Mouse (Mus musculus) embryonic facial prominence, embryonic 10.5 days (tissue): Measurements from ENCODE around the gene Cav1. TPM values are rescaled to one million over a fixed set of nuclear protein-coding genes. Genes with fewer than 3 reads are reported as not detected.

ENCODE experiments used
- DNase-seq: peaks from one replicate; pipeline ENCODE4 v3.0.0-alpha.2; 2017; ENCODE audit warnings: low spot score
- H3K27ac ChIP-seq: fragments of 300-500 bp; sonication (generic); replicated peaks from 2 replicates; pipeline ENCODE4 v1.5.1; 2016; ENCODE audit warnings: mild to moderate bottlenecking
- H3K27me3 ChIP-seq: fragments of 300-500 bp; sonication (generic); replicated peaks from 2 replicates; pipeline ENCODE4 v1.6.1; 2016; ENCODE audit warnings: low read depth, mild to moderate bottlenecking; ENCODE audit not compliant: poor library complexity, severe bottlenecking
- H3K36me3 ChIP-seq: fragments of 300-500 bp; sonication (generic); replicated peaks from 2 replicates; pipeline ENCODE4 v1.6.1; 2016; ENCODE audit warnings: mild to moderate bottlenecking, moderate library complexity
- H3K4me1 ChIP-seq: fragments of 300-500 bp; sonication (generic); 2 replicates; pipeline ENCODE4 v1.6.1; 2016
- H3K4me3 ChIP-seq: fragments of 300-500 bp; sonication (generic); 2 replicates; pipeline ENCODE4 v1.5.1; 2016; ENCODE audit warnings: mild to moderate bottlenecking, moderate library complexity
- H3K9me3 ChIP-seq: fragments of 300-500 bp; sonication (generic); 2 replicates; pipeline ENCODE4 v1.6.1; 2016; ENCODE audit warnings: mild to moderate bottlenecking
- WGBS: fragments of 180-500 bp; shearing (Covaris S2); methylation state at CpG from one replicate; pipeline ENCODE4 v1.1.7; 2016; 5-methylcytosine and 5-hydroxymethylcytosine counted together
- polyA plus RNA-seq: library from polyadenylated mRNA; unstranded; fragments of >200 nt; fragmentation: Nextera tagmentation; extraction: Ambion mirVana; gene quantifications from 2 replicates; pipeline ENCODE4 v1.2.1, GENCODE M21; 2016

The Cav1 gene
- polyA plus RNA-seq, 1 experiment from 2014 or later, result 7.9 TPM

DNA sequence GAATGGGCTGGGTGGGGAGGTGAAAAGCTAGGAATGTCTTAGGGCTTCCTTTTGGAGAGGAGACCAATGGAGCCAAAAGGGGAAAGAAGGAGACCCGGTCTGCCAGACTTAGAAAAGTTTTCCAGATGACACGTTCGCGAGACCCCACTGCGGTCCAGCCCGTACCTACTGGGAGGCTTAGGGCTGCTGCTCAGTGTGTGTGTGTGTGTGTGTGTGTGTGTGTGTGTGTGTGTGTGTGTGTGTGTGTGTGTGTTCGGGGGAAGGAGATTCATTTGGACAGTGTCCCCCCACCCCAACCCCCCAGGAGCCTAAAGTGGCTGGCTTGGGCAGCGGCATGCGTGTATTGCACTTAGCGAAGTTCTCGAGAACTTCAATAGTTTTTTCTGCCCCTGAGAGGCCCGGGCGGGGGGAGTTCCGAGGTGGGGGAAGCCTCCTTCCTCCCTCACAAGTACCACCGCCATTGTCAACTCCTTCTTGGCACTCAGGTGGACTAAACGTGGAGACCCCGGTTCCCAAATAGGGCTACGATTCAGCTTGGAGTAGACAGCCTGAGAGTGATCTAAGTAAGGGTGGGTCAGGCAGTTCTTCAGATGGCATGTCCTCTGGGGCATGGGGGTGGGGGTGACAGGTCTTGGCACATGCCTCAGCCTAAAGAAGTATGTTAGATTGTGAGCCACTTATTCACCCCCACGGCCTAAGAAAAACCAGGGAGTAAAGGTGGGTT is 629 bp downstream of the Cav1 start:
- Histone ChIP-seq H3K27me3 (peaks cover 57% of the 10 kb centered on the region), H3K9me3 (no peaks in the 10 kb centered on the region), H3K27ac (peak overlapping the region; percentile 44; the same call in 1 of the 2 replicates), H3K4me1 (peaks cover 24% of the 10 kb centered on the region), H3K4me3 (peak overlapping the region; percentile 61), H3K36me3 (no peaks in the 10 kb centered on the region)
- 1% methylated on average over 19 of the region's 19 CpGs for WGBS
- DNase-seq, result peak; percentile 19

DNA sequence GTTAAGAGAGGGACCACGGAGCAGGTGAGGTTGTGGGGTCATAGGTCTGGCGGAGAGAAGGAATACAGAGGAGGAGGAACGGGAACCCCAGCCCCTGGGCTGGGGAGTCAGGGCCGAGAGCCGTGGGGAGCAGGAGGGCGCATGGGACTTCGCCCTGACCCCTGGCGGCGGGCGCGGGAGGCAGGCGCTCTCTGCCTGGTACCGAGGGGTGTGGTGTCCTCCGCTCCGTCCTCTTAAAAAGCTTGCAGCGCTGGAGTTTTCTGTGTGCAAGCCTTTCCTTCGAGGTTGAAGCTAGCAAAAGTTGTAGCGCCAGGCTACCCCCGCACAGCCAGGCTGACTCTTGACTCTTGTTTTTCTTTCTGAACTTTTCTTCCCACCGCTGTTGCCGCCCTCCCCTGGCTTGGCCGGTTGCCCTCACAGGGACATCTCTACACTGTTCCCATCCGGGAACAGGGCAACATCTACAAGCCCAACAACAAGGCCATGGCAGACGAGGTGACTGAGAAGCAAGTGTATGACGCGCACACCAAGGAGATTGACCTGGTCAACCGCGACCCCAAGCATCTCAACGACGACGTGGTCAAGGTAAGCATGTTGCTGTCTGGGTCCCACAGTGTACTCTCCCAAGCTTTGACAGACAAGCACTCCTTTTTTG is 1.5 kb downstream of the Cav1 start:
- DNase-seq, result peak; percentile 78
- 3% methylated on average over 31 of the region's 31 CpGs for WGBS
- Histone ChIP-seq H3K27ac (no peak overlapping the region; the same call in 1 of the 2 replicates), H3K4me3 (peak overlapping the region; percentile 61), H3K4me1 (peaks cover 24% of the 10 kb centered on the region), H3K27me3 (peaks cover 57% of the 10 kb centered on the region), H3K9me3 (no peaks in the 10 kb centered on the region), H3K36me3 (no peaks in the 10 kb centered on the region)

DNA sequence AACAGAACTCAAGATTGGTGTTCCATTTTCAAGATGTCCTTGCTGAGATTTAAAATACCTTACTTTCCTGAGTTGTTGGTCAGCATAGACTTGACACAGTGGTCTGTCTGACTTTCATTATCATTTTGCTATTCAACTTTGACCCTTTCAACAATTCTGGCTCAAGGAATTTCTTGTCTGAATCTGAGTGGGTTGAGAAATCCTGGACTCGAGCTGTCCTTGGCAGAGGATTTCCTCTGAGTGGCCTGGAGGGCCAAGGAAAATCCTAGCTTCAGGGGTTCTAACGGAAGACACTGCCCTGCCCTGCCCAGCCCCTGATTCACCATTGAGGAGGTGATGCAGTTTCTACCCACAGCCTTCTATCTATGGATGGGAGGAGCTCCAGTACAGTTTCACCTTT is 2.5 kb downstream of the Cav1 start:
- 28% methylated on average over 2 of the region's 2 CpGs for WGBS
- no peak overlapping the region for H3K27ac ChIP-seq
- DNase-seq, result no peak
- H3K27me3 ChIP-seq, result peaks cover 57% of the 10 kb centered on the region
- no peak overlapping the region for H3K4me3 ChIP-seq
- H3K36me3 ChIP-seq, result no peaks in the 10 kb centered on the region
- no peaks in the 10 kb centered on the region for H3K9me3 ChIP-seq
- peaks cover 24% of the 10 kb centered on the region for H3K4me1 ChIP-seq

DNA sequence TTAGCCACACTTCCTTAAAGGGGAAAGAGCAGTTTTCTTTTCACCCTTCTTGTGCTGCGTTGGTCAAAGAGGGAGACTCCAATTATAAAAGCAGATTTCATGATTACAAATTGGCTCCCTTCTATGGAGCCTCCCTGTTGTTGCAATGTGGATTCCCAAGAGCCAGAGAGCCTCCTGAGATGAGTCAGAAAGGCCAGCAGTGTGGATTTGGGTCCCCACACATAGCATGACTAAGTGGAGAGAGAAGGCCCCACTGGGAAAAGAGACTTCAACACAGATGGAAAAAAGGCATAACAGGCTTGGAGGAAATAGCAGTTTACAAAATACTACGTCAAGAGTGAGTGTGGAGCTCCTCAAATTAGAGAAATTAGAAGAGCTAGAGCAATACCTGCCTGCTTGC is 3.1 kb downstream of the Cav1 start:
- H3K4me1 ChIP-seq, result peaks cover 24% of the 10 kb centered on the region
- H3K9me3 ChIP-seq, result no peaks in the 10 kb centered on the region
- no peak for DNase-seq
- peaks cover 52% of the 10 kb centered on the region for H3K27me3 ChIP-seq
- WGBS, result 77% methylated on average over 2 of the region's 2 CpGs
- H3K27ac ChIP-seq, result no peak overlapping the region
- H3K4me3 ChIP-seq, result no peak overlapping the region
- no peaks in the 10 kb centered on the region for H3K36me3 ChIP-seq

DNA sequence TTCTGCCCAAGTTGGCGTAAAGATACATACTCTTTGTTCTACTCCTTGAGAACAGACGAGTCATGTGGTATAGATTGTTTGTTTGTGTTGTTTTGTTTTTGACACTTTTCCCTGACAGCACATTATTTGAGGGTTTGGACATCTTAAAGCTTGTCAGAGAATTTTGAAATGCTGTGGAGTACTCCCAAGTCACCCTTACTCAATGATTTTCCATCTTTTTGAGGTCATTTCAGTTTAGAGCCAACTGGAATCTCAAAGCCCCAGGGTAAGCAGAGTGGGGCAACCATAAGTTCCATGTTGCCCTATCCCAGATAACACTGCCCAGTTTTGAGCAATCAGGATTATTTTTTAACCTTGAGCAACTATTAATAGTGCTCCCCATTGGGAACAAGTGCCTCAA is 8.1 kb downstream of the Cav1 start:
- Histone ChIP-seq H3K27me3 (peaks cover 7% of the 10 kb centered on the region), H3K36me3 (no peaks in the 10 kb centered on the region), H3K9me3 (no peaks in the 10 kb centered on the region), H3K4me3 (no peak overlapping the region), H3K27ac (no peak overlapping the region), H3K4me1 (peaks cover 6% of the 10 kb centered on the region)
- WGBS, result 89% methylated on average over 2 of the region's 2 CpGs
- DNase-seq, result no peak

DNA sequence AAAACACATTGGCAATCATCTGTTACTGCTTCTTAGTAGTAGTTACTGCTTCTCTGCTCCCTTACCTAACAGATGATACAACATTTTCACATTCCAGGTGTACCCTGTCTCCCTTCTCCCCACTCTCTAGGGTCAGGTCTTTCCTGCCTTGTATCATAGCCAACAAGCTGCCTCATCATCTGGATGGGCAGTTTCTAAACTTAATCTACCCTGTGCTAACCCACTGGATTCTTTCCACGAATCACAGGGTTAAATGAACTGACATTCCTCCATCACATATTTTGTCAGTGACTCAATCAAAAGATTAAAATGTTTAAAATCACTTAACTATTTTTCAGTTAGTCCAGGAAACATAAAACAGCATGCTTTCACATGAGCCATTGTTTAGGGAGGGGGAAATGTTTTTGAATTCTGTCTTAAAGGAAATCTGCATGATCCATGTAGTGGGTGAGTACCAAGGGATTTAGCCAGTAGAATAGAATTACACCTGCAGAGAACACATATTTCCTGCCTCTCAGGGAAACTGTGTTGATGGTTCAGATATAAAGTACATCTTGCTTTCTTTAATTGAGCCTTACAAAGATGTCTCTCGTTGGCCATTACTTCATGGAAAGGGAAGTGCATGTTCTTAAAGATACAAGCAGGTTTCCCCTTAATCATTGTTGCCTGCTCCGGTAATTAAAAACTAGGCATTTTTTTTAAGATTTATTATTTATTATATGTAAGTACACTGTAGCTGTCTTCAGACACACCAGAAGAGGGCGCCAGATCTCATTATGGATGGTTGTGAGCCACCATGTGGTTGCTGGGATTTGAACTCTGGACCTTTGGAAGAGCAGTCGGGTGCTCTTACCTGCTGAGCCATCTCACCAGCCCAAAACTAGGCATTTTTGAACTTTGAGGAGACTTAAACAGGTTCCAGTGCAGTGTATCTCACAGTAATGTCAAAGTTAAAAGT is 8.8 kb downstream of the Cav1 start:
- Histone ChIP-seq H3K27me3 (peaks cover under 1% of the 10 kb centered on the region; the same call in 1 of the 2 replicates), H3K4me3 (no peak overlapping the region), H3K27ac (no peak overlapping the region), H3K9me3 (no peaks in the 10 kb centered on the region), H3K36me3 (no peaks in the 10 kb centered on the region), H3K4me1 (peaks cover 6% of the 10 kb centered on the region)
- 83% methylated on average over 5 of the region's 5 CpGs for WGBS
- no peak for DNase-seq

DNA sequence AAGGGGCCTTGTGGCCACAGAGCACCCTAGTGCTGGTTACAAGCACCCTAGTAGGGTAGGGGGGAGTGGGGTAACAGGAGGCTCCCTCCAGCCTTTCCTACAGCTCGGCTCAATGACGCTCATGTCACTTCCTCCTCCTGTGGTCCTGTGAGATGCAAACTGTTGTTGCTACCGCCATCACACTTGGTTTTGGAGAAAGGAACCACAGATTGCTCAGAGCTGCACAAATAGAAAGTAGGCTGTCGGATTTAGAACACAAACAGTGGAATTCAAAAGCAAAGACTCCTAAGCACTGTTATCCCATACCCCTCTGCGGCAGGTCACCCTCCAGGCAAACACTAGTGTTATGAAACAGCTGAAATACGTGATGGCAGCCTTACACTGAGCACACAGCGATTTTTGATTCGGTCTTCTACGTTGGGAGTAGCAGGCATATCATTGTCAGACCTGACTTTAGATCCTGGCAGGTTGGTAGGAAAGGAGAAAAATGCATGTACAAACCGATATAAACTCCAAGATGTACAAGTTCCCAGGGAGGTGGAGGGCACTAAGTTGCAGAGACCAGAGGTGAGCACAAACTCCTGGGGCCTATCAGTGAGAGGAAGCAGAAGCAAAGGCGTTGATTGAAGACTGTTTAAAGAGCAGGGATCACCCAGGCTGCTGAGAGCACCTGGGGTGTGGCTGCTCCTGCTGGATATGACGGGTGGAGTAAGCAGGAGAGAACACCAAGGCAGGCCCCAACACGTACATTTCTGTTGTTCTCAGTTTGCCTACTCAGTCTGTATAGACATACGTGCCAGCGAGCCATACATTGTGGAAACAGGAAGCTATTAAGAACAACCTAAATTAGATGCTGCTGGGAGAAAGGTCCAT is 10.4 kb downstream of the Cav1 start:
- 71% methylated on average over 15 of the region's 15 CpGs for WGBS
- Histone ChIP-seq H3K9me3 (no peaks in the 10 kb centered on the region), H3K4me1 (peaks cover 6% of the 10 kb centered on the region), H3K27ac (no peak overlapping the region; the same call in 1 of the 2 replicates), H3K4me3 (no peak overlapping the region), H3K27me3 (no peaks in the 10 kb centered on the region), H3K36me3 (no peaks in the 10 kb centered on the region)
- DNase-seq, result peak; percentile 19

DNA sequence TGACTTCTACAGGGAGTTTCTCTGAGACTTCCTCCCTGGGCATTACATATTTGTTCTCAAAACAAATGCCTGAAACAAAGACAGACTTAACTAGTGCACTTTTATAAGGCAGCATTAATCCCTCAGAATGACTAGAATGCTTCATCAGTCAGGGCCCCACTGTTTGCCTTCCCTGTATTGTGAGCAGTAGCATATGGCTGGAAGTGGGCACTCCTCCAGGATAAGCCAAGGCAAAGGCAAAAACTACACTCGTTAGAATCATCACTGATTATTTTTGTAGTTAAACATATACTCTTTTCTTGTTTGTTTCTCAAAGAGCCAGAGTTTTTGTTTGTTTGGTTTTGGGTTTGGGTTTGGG is 11.0 kb downstream of the Cav1 start:
- Histone ChIP-seq H3K36me3 (no peaks in the 10 kb centered on the region), H3K27ac (no peak overlapping the region), H3K4me3 (no peak overlapping the region), H3K27me3 (no peaks in the 10 kb centered on the region), H3K4me1 (peaks cover 6% of the 10 kb centered on the region), H3K9me3 (no peaks in the 10 kb centered on the region)
- DNase-seq, result no peak
- 70% methylated on average over 1 of the region's 1 CpGs for WGBS

DNA sequence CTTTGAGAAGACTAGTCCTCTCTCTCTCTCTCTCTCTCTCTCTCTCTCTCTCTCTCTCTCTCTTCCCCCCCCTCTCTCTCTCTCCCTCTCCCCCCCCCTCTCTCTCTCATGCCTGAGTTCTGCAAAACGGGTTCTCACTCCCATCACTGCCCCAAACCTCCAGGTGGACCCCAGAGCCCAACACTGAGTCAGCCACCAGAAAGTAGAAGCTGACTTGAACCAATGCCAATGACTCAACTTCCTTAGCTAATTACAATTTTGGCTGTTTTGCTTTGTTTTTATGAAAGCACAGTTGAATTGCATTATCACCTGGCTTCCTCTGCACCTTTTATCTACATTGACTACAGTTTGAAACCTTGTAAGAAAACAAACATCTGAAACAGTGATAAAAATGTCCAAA is 11.8 kb downstream of the Cav1 start:
- Histone ChIP-seq H3K4me3 (no peak overlapping the region), H3K36me3 (no peaks in the 10 kb centered on the region), H3K9me3 (no peaks in the 10 kb centered on the region), H3K4me1 (peaks cover 6% of the 10 kb centered on the region), H3K27me3 (no peaks in the 10 kb centered on the region), H3K27ac (no peak overlapping the region)
- no peak for DNase-seq
- 53% methylated on average over 1 of the region's 1 CpGs for WGBS

DNA sequence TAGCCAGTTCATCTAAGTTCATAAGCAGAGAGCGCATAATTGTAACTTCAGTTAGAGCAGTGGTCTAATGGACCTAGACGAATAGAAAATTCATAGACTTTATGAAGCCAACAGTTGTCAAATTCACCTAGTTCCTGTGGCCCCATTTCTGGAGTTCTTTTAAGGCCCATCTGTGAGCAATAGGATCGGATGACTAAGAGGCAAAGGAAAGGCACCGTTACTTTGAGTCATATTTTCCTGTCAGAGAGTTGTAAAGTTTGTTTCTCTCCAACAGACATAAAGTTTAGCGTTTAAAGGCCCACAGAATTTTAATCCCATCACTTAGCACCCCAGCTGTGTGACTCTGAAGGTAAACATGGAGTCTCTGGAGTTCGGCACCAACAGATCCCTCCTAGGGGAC is 15.8 kb downstream of the Cav1 start:
- H3K27ac ChIP-seq, result no peak overlapping the region
- H3K4me3 ChIP-seq, result no peak overlapping the region
- no peaks in the 10 kb centered on the region for H3K9me3 ChIP-seq
- DNase-seq, result no peak
- no peaks in the 10 kb centered on the region for H3K36me3 ChIP-seq
- 81% methylated on average over 6 of the region's 6 CpGs for WGBS
- no peaks in the 10 kb centered on the region for H3K27me3 ChIP-seq
- H3K4me1 ChIP-seq, result peaks cover 2% of the 10 kb centered on the region

DNA sequence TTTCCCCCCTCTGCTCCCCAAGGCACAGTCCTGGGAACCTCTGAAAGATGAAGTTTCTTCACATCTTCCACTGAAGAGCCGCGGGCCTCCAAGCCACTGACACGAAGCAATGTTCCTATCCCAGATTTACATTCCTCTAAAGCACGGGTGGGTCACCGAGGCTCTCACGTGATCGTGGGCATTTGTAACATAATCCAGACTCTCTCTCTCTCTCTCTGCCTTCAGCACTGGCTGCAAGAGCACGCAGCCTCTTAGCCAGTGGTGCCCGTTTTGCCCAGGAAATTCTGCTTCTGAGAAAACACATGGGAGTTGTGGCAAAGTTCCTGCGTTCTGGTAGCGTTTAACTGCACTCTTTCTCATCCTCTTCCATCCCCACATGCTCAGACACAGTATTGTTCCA is 21.1 kb downstream of the Cav1 start:
- H3K27ac ChIP-seq, result no peak overlapping the region
- H3K27me3 ChIP-seq, result no peaks in the 10 kb centered on the region
- H3K9me3 ChIP-seq, result no peaks in the 10 kb centered on the region
- H3K4me1 ChIP-seq, result peaks cover 9% of the 10 kb centered on the region
- 0 out of 2 replicates have a peak overlapping the region, but pooled peaks have one; percentile 12 for H3K4me3 ChIP-seq
- WGBS, result 59% methylated on average over 11 of the region's 11 CpGs
- no peaks in the 10 kb centered on the region for H3K36me3 ChIP-seq
- peak; percentile 16 for DNase-seq

DNA sequence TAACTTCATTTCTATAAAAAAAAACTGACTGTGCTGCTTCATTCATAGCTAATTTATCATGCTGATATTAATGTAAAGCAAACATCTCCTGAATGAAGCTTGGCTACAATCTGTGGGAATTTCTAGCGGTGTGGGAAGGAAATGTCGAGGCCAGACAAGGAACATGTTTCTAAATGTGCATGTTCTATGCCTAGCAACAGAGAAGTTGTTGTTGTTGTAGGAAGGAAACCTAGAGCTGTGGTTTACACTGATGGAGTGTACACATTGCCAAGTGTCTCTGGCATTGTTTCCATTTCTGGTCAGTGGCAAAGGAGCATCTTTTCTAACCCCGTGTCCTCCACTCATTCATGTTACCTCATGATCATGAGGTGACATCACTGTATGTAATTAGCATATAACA is 23.7 kb downstream of the Cav1 start:
- H3K9me3 ChIP-seq, result no peaks in the 10 kb centered on the region
- 87% methylated on average over 3 of the region's 3 CpGs for WGBS
- peaks cover 9% of the 10 kb centered on the region for H3K4me1 ChIP-seq
- DNase-seq, result no peak
- no peak overlapping the region for H3K4me3 ChIP-seq
- H3K27ac ChIP-seq, result no peak overlapping the region
- H3K36me3 ChIP-seq, result no peaks in the 10 kb centered on the region
- no peaks in the 10 kb centered on the region for H3K27me3 ChIP-seq
